Mouse (Mus musculus) ES-E14 (cell line): Measurements from ENCODE around the gene Tns1. TPM values are rescaled to one million over a fixed set of nuclear protein-coding genes. Genes with fewer than 3 reads are reported as not detected.
A peak's percentile ranks its signal among the peaks of the same experiment; 100 is the strongest.

Experiments
- DNase-seq: peaks from one replicate; pipeline ENCODE4 v3.0.0-alpha.2; 2013; ENCODE audit warnings: low read depth, low spot score
- H3K27ac ChIP-seq: 2 replicates; pipeline ENCODE4 v1.5.1; 2012; ENCODE audit warnings: low read depth, mild to moderate bottlenecking, low read length, moderate library complexity, mixed read lengths; ENCODE audit not compliant: poor library complexity, insufficient read depth, severe bottlenecking
- H3K36me3 ChIP-seq: 2 replicates; pipeline ENCODE4 v1.6.1; 2012; ENCODE audit warnings: mild to moderate bottlenecking, low read length, moderate library complexity, mixed read lengths; ENCODE audit not compliant: control insufficient read depth, poor library complexity, insufficient read depth, severe bottlenecking
- H3K4me1 ChIP-seq, 2 experiments: fragments of 150-350 bp in 1 of 2; sonication (generic) in 1 of 2; 2 replicates each; pipeline ENCODE4 v1.6.1; 2012; ENCODE audit warnings: low read length in 2 of 2, mild to moderate bottlenecking in 1 of 2, mixed read lengths in 1 of 2; ENCODE audit not compliant: control insufficient read depth in 2 of 2, insufficient read depth in 2 of 2, poor library complexity in 1 of 2
- H3K4me3 ChIP-seq, 2 experiments: fragments of 150-350 bp in 1 of 2; sonication (generic) in 1 of 2; 2 replicates each; pipeline ENCODE4 v1.5.1; 2012; ENCODE audit warnings: low read length in 2 of 2, low read depth in 1 of 2, mild to moderate bottlenecking in 1 of 2, mixed read lengths in 1 of 2; ENCODE audit not compliant: insufficient read depth in 1 of 2, poor library complexity in 1 of 2, severe bottlenecking in 1 of 2
- H3K9ac ChIP-seq: 2 replicates; pipeline ENCODE4 v1.6.1; 2012; ENCODE audit warnings: low read depth, mild to moderate bottlenecking, low read length, mixed read lengths; ENCODE audit not compliant: poor library complexity, insufficient read depth, severe bottlenecking
- H3K9me3 ChIP-seq: fragments of 150-350 bp; sonication (generic); 2 replicates; pipeline ENCODE4 v1.6.1; 2012; ENCODE audit warnings: low read depth, mild to moderate bottlenecking, low read length; ENCODE audit not compliant: control insufficient read depth, insufficient read depth
- CHD2 ChIP-seq: IDR thresholded peaks from 2 replicates; pipeline ENCODE4 v1.6.1; 2014; ENCODE audit warnings: mild to moderate bottlenecking, low read depth, low read length, inconsistent platforms
- HCFC1 ChIP-seq: IDR thresholded peaks from 2 replicates; pipeline ENCODE4 v1.6.1; 2012; ENCODE audit warnings: low read length, inconsistent platforms, borderline replicate concordance; ENCODE audit not compliant: insufficient read depth
- MAFK ChIP-seq: IDR thresholded peaks from 2 replicates; pipeline ENCODE4 v1.6.1; 2014; ENCODE audit warnings: mild to moderate bottlenecking, low read depth, low read length, inconsistent platforms; ENCODE audit not compliant: insufficient read depth
- ZC3H11A ChIP-seq: IDR thresholded peaks from 2 replicates; pipeline ENCODE4 v1.6.1; 2012; ENCODE audit warnings: low read depth, mild to moderate bottlenecking, inconsistent platforms, low read length, borderline replicate concordance
- ZNF384 ChIP-seq: IDR thresholded peaks from 2 replicates; pipeline ENCODE4 v1.6.1; 2012; ENCODE audit warnings: low read depth, low read length, inconsistent platforms
- in situ Hi-C, 2 experiments: fragments of 600-800 bp; cut with MboI; formaldehyde crosslinking; loops; one replicate each; pipeline ENCODE4 v1.15.1; 2025; ENCODE audit warnings: low sequenced_read_pairs in 2 of 2, inconsistent platforms in 1 of 2; ENCODE audit not compliant: unreplicated experiment in 2 of 2
- total RNA-seq: library from RNA; depleted of rRNA; stranded (reverse); fragments of 300-350 nt; gene quantifications from 2 replicates; pipeline ENCODE4 v1.2.3, GENCODE M21; 2012

Tns1 gene
- total RNA-seq, 1 experiment, result 9.5 TPM

DNA sequence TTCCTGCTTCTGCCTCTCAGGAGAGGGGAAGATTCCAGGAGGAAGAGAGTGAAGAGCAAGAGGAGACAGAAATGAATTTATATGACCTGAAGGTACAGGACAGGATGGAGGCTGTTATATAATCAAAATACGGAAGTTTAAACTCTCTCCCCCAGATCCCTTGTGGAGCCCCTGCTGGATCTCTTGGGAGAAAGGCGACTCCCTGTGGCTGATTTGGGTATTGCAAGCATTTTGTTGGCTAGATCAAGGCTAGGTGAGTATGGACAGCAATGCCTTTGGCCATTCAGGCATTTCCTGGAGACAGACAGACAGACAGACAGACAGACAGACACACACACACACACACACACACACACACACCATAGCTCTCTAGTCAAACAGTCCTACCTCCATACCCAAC, 46.9 kb downstream of the Tns1 start:
- in situ Hi-C loops, result loop anchor here in 1 of 2 experiments (5.0 kb wide), 1 partner anchor 170 kb away; no protein-coding TSS in a partner anchor
- 0 out of 4 replicates have a peak, but pooled peaks cover 0 to 3% of the 10 kb centered on the region in 2 experiments for H3K4me1 ChIP-seq
- H3K9ac ChIP-seq, result no peak overlapping the region
- H3K36me3 ChIP-seq, result no peaks in the 10 kb centered on the region
- H3K9me3 ChIP-seq, result no peaks in the 10 kb centered on the region
- no peak overlapping the region for H3K4me3 ChIP-seq
- peak; percentile 65 for DNase-seq
- TF ChIP-seq HCFC1 (no peak), CHD2 (no peak), ZC3H11A (0 out of 2 replicates have a peak, but pooled peaks have one; percentile 64), MAFK (no peak), ZNF384 (no peak)
- no peak overlapping the region for H3K27ac ChIP-seq

DNA sequence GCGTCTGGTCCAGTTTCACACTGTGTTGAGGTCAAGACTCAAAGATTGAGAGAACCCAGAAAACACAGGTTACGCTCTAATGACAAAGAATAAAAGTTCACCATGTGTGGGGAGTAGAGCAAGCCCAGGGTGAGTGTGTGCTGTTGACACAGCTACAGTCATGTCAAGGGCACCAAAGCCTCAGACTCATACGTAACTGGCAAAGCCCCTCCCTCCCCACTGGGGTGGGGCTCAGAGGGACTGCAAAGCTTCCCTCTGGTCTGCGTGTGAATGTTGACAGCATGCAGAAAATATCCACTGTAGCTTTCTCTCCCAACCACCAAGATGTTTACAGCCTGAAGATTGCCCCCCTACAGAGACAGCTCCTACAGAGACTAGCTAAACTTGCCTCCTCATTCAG, 48.0 kb downstream of the Tns1 start:
- Histone ChIP-seq H3K9me3 (no peaks in the 10 kb centered on the region), H3K36me3 (no peaks in the 10 kb centered on the region), H3K27ac (no peak overlapping the region), H3K4me3 (no peak overlapping the region), H3K9ac (no peak overlapping the region), H3K4me1 (no peaks in the 10 kb centered on the region)
- no peak for TF ChIP-seq MAFK
- no peak for TF ChIP-seq ZNF384
- no peak for TF ChIP-seq HCFC1
- TF ChIP-seq ZC3H11A, result no peak
- no peak for TF ChIP-seq CHD2
- no peak for DNase-seq
- in situ Hi-C loops, result loop anchor here in 1 of 2 experiments (5.0 kb wide), 1 partner anchor 169 kb away; no protein-coding TSS in a partner anchor

DNA sequence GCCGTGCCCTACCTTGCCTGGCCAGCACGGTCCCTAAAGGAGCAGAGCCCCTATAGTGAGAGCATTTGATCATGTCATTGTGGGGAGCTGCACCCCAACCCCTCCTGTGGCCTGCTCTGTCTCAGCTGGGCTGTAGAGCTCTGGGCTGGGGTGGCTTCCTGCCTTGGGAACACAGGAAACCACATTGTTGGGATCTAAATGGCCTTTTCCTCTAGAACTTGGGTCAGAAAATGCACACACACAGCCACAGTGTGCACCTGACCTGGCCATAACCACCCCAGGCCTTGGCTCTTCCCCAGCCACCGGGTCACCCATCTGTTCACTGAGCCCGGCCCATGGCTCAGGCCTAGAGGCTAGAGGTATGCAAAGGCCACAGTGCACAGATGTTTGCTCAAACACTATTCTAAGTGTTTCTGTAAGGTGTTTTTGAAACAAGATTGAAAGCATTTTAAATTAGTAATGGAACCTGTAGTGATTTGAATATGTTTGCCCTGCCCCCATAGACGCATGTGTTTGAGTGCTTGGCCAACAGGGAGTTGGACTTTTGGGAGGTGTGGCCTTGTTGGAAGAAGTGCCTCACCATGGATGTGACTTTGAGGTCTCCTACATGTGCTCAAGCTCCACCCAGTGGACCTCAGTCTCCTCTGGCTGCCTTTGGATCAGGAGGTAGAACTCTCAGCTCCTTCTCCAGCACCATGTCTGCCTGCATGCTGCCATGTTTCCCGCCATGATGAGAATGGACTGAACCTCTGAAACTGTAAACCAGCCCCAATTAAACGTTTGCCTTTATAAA, 49.4 kb downstream of the Tns1 start:
- Histone ChIP-seq H3K9ac (no peak overlapping the region), H3K9me3 (no peaks in the 10 kb centered on the region), H3K27ac (no peak overlapping the region), H3K4me3 (no peak overlapping the region), H3K4me1 (peaks cover 0 to under 1% of the 10 kb centered on the region in 2 experiments; a peak in 1 of 4 replicates), H3K36me3 (no peaks in the 10 kb centered on the region)
- in situ Hi-C loops, result loop anchor here in 1 of 2 experiments (5.0 kb wide), 1 partner anchor 168 kb away; no protein-coding TSS in a partner anchor
- DNase-seq, result no peak
- no peak for TF ChIP-seq HCFC1
- TF ChIP-seq CHD2, result no peak
- no peak for TF ChIP-seq ZC3H11A
- TF ChIP-seq MAFK, result no peak
- no peak for TF ChIP-seq ZNF384

DNA sequence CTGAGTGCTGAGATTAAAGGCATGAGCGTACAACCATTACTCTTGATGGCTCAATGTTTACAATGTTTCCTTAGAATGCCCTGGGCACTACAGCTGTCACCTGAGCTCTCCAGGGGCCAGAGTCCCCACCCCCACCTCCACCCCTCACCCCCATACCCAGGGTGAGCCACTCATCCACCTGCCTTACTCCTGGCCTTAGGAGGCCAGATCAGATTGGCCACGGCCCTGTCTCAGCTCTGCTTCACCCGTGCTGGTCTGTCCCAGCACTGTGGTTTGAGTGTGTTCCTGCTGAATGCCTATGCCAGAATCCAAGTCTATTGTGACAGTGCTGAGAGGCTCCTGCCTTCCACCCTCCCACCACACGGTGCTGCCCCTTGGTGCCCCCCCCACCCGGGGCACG, 50.5 kb downstream of the Tns1 start:
- Histone ChIP-seq H3K36me3 (no peaks in the 10 kb centered on the region), H3K9me3 (no peaks in the 10 kb centered on the region), H3K4me1 (peaks cover 0 to 6% of the 10 kb centered on the region in 2 experiments; a peak in 1 of 4 replicates), H3K4me3 (no peak overlapping the region), H3K27ac (no peak overlapping the region), H3K9ac (no peak overlapping the region)
- no peak for TF ChIP-seq HCFC1
- TF ChIP-seq ZNF384, result no peak
- no peak for TF ChIP-seq ZC3H11A
- TF ChIP-seq MAFK, result no peak
- TF ChIP-seq CHD2, result no peak
- in situ Hi-C loops, result no loop called here
- no peak for DNase-seq
